Mouse (Mus musculus) left cerebral cortex, adult 8-10 months (tissue): ENCODE measurements around the gene Heatr1. TPM values are rescaled to one million over a fixed set of nuclear protein-coding genes. Genes with fewer than 3 reads are reported as not detected.
A peak's percentile ranks its signal among the peaks of the same experiment; 100 is the strongest.

ENCODE experiments used
- DNase-seq, 2 experiments: peaks; one replicate each; pipeline ENCODE4 v3.0.0; 2022; ENCODE audit warnings: low spot score in 2 of 2
- total RNA-seq, 4 experiments: library from RNA; stranded (reverse); gene quantifications; 2 replicates each; pipeline ENCODE4 v1.2.4; 2022

Heatr1 gene
- total RNA-seq: 10 to 100 TPM; 24.9 to 32.0 (median 25.4) TPM

- DNase-seq: peak; percentile 84 to 94
These were observed at the start of gene Heatr1 for GRCm38 (mm10) chr13:12394609-12395505. Heatr1 (plus strand) TSS chr13:12395027.

GRCm38 (mm10) chr13:12346837-12347236 is 48.0 kb upstream of the Heatr1 start:
- no peak for DNase-seq

GRCm38 (mm10) chr13:12349197-12349824 is 45.5 kb upstream of the Heatr1 start:
- no peak for DNase-seq

GRCm38 (mm10) chr13:12356184-12356583 is 38.6 kb upstream of the Heatr1 start:
- DNase-seq: no peak

- DNase-seq: no peak
These were observed 37.3 kb upstream of the Heatr1 start for GRCm38 (mm10) chr13:12357554-12357953.

- no peak for DNase-seq
These were observed 33.3 kb upstream of the Heatr1 start for GRCm38 (mm10) chr13:12361486-12361885.

GRCm38 (mm10) chr13:12369041-12369621 is 25.7 kb upstream of the Heatr1 start:
- no peak for DNase-seq

- no peak for DNase-seq
These were observed 24.9 kb upstream of the Heatr1 start for GRCm38 (mm10) chr13:12369930-12370329.

GRCm38 (mm10) chr13:12372755-12373154 is 22.1 kb upstream of the Heatr1 start:
- DNase-seq: no peak

GRCm38 (mm10) chr13:12376778-12377177 is 18.0 kb upstream of the Heatr1 start:
- DNase-seq: no peak

- no peak for DNase-seq
These were observed 10.0 kb upstream of the Heatr1 start for GRCm38 (mm10) chr13:12384796-12385195.

GRCm38 (mm10) chr13:12386286-12386685 is 8.5 kb upstream of the Heatr1 start:
- no peak for DNase-seq

- DNase-seq: no peak
These were observed 744 bp downstream of the Heatr1 start for GRCm38 (mm10) chr13:12395571-12395970.

- no peak for DNase-seq
These were observed 13.7 kb downstream of the Heatr1 start for GRCm38 (mm10) chr13:12408343-12409066.

GRCm38 (mm10) chr13:12412016-12412415 is 17.2 kb downstream of the Heatr1 start:
- no peak for DNase-seq

- DNase-seq: no peak
These were observed 25.8 kb downstream of the Heatr1 start for GRCm38 (mm10) chr13:12420596-12420995.

- DNase-seq: no peak
These were observed 33.7 kb downstream of the Heatr1 start for GRCm38 (mm10) chr13:12428556-12428955.

- no peak for DNase-seq
These were observed 39.0 kb downstream of the Heatr1 start for GRCm38 (mm10) chr13:12433843-12434242.

- no peak for DNase-seq
These were observed 44.8 kb downstream of the Heatr1 start for GRCm38 (mm10) chr13:12439586-12439985.

GRCm38 (mm10) chr13:12440813-12441212 is 46.0 kb downstream of the Heatr1 start:
- DNase-seq: no peak

- peak in 1 of 2 experiments; percentile 45 for DNase-seq
These were observed 47.3 kb downstream of the Heatr1 start for GRCm38 (mm10) chr13:12442008-12442587.
